Mouse (Mus musculus) hindbrain, embryonic 10.5 days (tissue): ENCODE results near the gene Yeats2. TPM values are rescaled to one million over a fixed set of nuclear protein-coding genes. Genes with fewer than 3 reads are reported as not detected.
"Not testable (repeated sequence)": the region's sequence is repeated elsewhere in the genome, so short reads cannot be mapped to it uniquely, and the experiment has no call there.

ENCODE experiments used
- DNase-seq: peaks from one replicate; pipeline ENCODE4 v3.0.0-alpha.2; 2017; ENCODE audit warnings: low spot score
- H3K27ac ChIP-seq: fragments of 300-500 bp; sonication (generic); 2 replicates; pipeline ENCODE4 v1.5.1; 2016; ENCODE audit warnings: mild to moderate bottlenecking, moderate library complexity
- H3K27me3 ChIP-seq: fragments of 300-500 bp; sonication (generic); 2 replicates; pipeline ENCODE4 v1.6.1; 2016; ENCODE audit warnings: mild to moderate bottlenecking; ENCODE audit not compliant: poor library complexity, insufficient read depth, severe bottlenecking
- H3K36me3 ChIP-seq: fragments of 300-500 bp; sonication (generic); 2 replicates; pipeline ENCODE4 v1.6.1; 2016; ENCODE audit warnings: mild to moderate bottlenecking, moderate library complexity
- H3K4me1 ChIP-seq: fragments of 300-500 bp; sonication (generic); replicated peaks from 2 replicates; pipeline ENCODE4 v1.6.1; 2016; ENCODE audit warnings: mild to moderate bottlenecking
- H3K4me3 ChIP-seq: fragments of 300-500 bp; sonication (generic); 2 replicates; pipeline ENCODE4 v1.5.1; 2016; ENCODE audit warnings: mild to moderate bottlenecking, moderate library complexity
- H3K9me3 ChIP-seq: fragments of 300-500 bp; sonication (generic); 2 replicates; pipeline ENCODE4 v1.6.1; 2016; ENCODE audit warnings: mild to moderate bottlenecking, moderate library complexity
- WGBS: fragments of 180-500 bp; shearing (Covaris S2); methylation state at CpG from one replicate; pipeline ENCODE4 v1.1.7; 2016; 5-methylcytosine and 5-hydroxymethylcytosine counted together
- polyA plus RNA-seq: library from polyadenylated mRNA; unstranded; fragments of >200 nt; fragmentation: Nextera tagmentation; extraction: Ambion mirVana; gene quantifications from 2 replicates; pipeline ENCODE4 v1.2.1, GENCODE M21; 2016

Yeats2 gene
- polyA plus RNA-seq, result 35.9 and 39.7 TPM in 2 replicates

- Histone ChIP-seq H3K4me1 (peaks cover 19% of the 10 kb centered on the region), H3K27ac (peak within 1 kb of the TSS; percentile 99), H3K36me3 (peaks cover 32% of the 10 kb centered on the region), H3K9me3 (peaks cover 6% of the 10 kb centered on the region; the same call in 1 of the 2 replicates), H3K27me3 (no peaks in the 10 kb centered on the region), H3K4me3 (peak within 1 kb of the TSS; percentile 85)
- DNase-seq, result peak; percentile 84
- 1% methylated on average over 92 of the region's 92 CpGs for WGBS
Measured at GRCm38 (mm10) chr16:20140772-20141531, at the start of gene Yeats2. TSS of gene Yeats2 (plus strand) at chr16:20141063.

GRCm38 (mm10) chr16:20095966-20096365 lies 44.9 kb upstream of the Yeats2 start:
- peaks cover 5% of the 10 kb centered on the region; the same call in 1 of the 2 replicates for H3K36me3 ChIP-seq
- H3K27me3 ChIP-seq, result no peaks in the 10 kb centered on the region
- no peak overlapping the region for H3K27ac ChIP-seq
- WGBS, result 82% methylated on average over 2 of the region's 2 CpGs
- no peak overlapping the region for H3K4me3 ChIP-seq
- H3K4me1 ChIP-seq, result peaks cover 6% of the 10 kb centered on the region; the same call in 1 of the 2 replicates
- no peak for DNase-seq
- H3K9me3 ChIP-seq, result no peaks in the 10 kb centered on the region

DNA sequence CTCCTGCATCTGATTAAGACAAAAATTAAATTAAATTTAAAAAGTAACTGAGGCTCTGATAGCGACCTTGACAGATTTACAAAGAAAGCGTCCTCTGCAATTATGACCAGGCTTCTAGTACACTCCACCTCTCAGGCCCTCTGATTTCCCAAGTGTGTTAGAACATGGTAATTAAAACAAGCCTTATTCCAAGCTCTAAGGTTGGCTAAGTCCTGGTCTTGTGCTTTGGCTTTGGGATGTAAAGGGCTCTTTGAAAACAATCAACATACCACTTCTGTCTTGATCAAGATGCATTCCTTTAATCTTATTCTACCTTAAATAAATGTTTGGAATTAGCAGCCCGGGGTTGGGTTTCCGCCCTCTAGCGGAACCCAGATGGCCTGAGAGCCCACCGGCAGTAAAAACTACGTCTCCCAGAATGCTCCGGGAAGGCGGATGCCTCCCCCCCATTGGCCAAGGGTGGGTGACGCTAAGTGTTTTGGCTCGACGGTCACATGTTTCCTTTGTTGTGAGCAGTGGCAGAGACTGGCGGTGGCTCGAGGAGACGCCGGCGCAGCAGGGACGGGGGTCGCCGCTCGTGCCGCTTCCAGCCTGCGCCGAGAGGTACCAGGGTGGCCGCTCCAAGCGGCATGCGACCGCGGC lies 43.7 kb upstream of the Yeats2 start, which contains the start of gene Klhl24:
Gene Klhl24 (plus strand): TSS at position 474 of the 642 bp plus-strand sequence.
- Histone ChIP-seq H3K9me3 (no peaks in the 10 kb centered on the region), H3K4me1 (peaks cover 6% of the 10 kb centered on the region; the same call in 1 of the 2 replicates), H3K27me3 (no peaks in the 10 kb centered on the region), H3K36me3 (peaks cover 10% of the 10 kb centered on the region; the same call in 1 of the 2 replicates), H3K27ac (peak within 1 kb of the TSS; percentile 98), H3K4me3 (peak within 1 kb of the TSS; percentile 87)
- DNase-seq, result peak; percentile 92
- WGBS, result 2% methylated on average over 29 of the region's 29 CpGs

DNA sequence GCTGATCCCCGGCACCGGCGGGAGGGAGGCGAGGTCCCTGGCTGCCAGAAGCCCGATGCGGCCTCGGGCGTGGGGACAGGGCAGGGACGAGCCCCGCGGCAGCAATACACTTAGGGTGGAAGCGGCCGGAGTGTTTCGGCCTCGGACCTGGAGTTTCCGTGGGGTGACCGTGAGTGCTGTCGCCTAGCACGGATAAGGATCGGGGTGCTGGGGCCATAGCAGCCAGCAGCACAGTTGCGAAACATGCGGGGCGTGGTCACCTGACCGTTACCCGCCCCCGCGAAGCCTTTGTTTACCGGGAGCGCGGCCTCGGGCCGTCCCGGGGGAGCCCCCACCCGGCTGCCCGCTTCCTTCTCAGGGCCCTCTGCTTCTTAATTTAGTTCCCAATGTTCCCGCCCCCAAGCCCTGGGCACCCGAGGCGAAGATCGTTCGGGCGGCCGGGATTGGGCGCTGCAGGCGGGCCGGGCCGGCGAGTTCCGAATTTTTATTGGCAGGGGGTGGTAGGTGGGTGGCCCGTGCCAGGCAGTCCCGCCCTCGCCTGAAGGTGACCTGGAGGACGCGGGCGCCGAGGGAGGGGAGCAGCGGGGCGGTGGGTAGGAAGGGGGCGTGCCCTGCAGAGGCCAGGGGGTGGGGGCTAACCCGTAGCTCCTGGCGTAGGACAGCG lies 43.0 kb upstream of the Yeats2 start:
- no peaks in the 10 kb centered on the region for H3K27me3 ChIP-seq
- H3K4me1 ChIP-seq, result peaks cover 6% of the 10 kb centered on the region; the same call in 1 of the 2 replicates
- peak; percentile 93 for DNase-seq
- under 1% methylated on average over 61 of the region's 61 CpGs for WGBS
- peak overlapping the region; percentile 87 for H3K4me3 ChIP-seq
- 0 out of 2 replicates have a peak, but pooled peaks cover 5% of the 10 kb centered on the region for H3K9me3 ChIP-seq
- H3K27ac ChIP-seq, result peak overlapping the region; percentile 98
- peaks cover 16% of the 10 kb centered on the region for H3K36me3 ChIP-seq

DNA sequence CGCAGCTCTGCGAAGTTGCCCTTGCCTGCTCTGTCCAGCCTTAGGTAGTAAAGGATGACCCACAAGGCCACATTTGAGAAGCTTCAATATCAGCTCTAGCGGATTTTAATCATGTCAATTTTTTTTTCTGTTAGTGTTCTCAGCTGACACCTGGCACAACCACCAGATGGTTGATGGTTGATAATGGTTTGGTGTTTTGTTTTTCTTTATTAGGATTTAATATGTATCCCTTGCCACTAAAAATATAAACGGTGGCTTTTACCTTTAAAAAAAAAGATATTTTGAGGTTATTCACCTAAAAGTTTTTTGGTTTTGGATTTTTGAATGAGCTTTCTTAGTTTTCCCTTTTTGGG lies 42.5 kb upstream of the Yeats2 start:
- Histone ChIP-seq H3K4me1 (peaks cover 6% of the 10 kb centered on the region; the same call in 1 of the 2 replicates), H3K27me3 (no peaks in the 10 kb centered on the region), H3K4me3 (peak overlapping the region; percentile 87), H3K36me3 (peaks cover 21% of the 10 kb centered on the region), H3K27ac (peak overlapping the region; percentile 98), H3K9me3 (peaks cover 10% of the 10 kb centered on the region)
- 10% methylated on average over 4 of the region's 4 CpGs for whole genome bisulfite sequencing
- no peak for DNase-seq

DNA sequence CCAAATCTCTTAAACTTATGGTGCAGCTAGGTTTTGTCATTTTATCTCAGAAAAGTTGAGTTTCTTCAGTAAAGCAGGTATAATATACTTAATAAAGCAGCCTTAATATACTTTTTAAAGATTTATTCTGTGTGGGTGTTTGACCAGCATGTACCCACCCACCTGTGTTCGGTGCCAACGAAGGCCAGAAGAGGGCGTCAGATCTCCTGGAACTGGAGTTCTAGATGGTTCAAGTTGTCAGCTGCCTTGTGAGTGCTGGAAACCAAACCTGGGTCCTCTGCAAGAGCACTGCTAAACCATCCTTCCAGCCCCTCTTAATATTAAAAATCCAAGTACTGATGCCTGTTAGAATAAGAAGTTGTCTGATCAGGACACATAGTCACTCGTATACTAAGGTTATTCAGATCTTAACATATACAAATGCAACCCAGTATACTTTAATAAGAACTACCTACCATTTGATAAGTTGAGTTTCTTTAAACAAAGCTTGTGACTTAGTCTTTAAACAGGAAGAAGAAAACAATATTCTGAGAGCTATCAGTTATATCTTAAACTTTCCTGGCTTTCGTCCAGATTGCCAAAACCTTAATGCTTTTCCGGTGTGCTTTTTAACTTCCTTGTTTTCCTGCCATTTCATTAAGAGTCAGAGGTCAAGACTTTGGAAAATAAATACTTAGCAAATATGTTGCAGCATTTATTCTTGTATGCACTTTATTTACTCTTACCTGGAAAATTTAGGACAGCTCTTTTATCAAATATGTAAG lies 41.8 kb upstream of the Yeats2 start:
- H3K9me3 ChIP-seq, result peaks cover 17% of the 10 kb centered on the region
- DNase-seq, result no peak
- H3K27ac ChIP-seq, result no peak overlapping the region
- peaks cover 6% of the 10 kb centered on the region; the same call in 1 of the 2 replicates for H3K4me1 ChIP-seq
- H3K27me3 ChIP-seq, result no peaks in the 10 kb centered on the region
- WGBS, result 94% methylated on average over 6 of the region's 6 CpGs
- H3K36me3 ChIP-seq, result peaks cover 28% of the 10 kb centered on the region
- peak overlapping the region; percentile 87; the same call in 1 of the 2 replicates for H3K4me3 ChIP-seq

GRCm38 (mm10) chr16:20106996-20107395 lies 33.9 kb upstream of the Yeats2 start:
- H3K36me3 ChIP-seq, result peaks cover 98% of the 10 kb centered on the region
- 94% methylated on average over 8 of the region's 8 CpGs for WGBS
- H3K4me1 ChIP-seq, result no peaks in the 10 kb centered on the region
- H3K9me3 ChIP-seq, result peaks cover 27% of the 10 kb centered on the region
- H3K27me3 ChIP-seq, result no peaks in the 10 kb centered on the region
- H3K27ac ChIP-seq, result no peak overlapping the region
- no peak overlapping the region for H3K4me3 ChIP-seq
- DNase-seq, result no peak

DNA sequence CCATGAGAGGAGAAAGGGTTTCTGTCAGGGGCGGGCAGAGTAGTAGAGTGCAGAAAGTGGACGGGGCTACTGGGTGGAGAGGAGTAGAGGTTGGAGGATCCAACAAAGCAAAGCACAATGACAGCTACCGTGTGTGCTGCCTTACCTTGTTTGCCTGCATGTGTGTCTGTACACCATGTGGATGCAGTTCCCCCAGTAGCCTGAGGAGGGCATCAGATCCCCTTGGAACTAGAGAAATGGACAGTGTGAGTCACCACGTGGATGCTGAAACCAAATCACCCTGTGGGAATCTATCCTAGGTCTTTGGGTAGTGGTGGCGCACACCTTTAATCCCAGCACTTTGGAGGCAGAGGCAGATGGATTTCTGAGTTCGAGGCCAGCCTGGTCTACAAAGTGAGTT lies 31.9 kb upstream of the Yeats2 start:
- Histone ChIP-seq H3K27ac (no peak overlapping the region), H3K27me3 (no peaks in the 10 kb centered on the region), H3K9me3 (peaks cover 11% of the 10 kb centered on the region), H3K4me1 (no peaks in the 10 kb centered on the region), H3K36me3 (peaks cover 97% of the 10 kb centered on the region), H3K4me3 (no peak overlapping the region)
- 91% methylated on average over 6 of the region's 6 CpGs for WGBS
- no peak for DNase-seq

DNA sequence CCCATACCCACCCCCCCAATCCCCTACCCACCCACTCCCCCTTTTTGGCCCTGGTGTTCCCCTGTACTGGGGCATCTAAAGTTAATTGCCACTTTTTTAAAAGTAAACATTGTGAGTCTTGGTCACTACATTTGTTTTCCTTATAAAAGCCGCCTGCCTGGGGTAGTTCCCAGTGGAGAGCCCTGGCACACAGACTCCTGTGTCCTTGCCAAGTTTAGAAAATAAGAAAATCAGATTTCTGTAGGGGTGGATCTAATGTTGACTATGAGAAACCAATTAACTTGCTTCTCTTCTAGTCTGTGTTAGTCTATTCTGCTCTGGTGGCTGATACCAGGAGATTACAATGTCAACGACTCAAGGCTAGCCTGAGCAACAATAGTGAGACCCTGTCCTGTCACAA lies 28.2 kb upstream of the Yeats2 start:
- no peaks in the 10 kb centered on the region for H3K27me3 ChIP-seq
- 88% methylated on average over 2 of the region's 2 CpGs for WGBS
- H3K36me3 ChIP-seq, result peaks cover 87% of the 10 kb centered on the region
- no peak overlapping the region for H3K4me3 ChIP-seq
- no peak for DNase-seq
- no peaks in the 10 kb centered on the region for H3K4me1 ChIP-seq
- H3K27ac ChIP-seq, result no peak overlapping the region
- peaks cover 8% of the 10 kb centered on the region; the same call in 1 of the 2 replicates for H3K9me3 ChIP-seq

DNA sequence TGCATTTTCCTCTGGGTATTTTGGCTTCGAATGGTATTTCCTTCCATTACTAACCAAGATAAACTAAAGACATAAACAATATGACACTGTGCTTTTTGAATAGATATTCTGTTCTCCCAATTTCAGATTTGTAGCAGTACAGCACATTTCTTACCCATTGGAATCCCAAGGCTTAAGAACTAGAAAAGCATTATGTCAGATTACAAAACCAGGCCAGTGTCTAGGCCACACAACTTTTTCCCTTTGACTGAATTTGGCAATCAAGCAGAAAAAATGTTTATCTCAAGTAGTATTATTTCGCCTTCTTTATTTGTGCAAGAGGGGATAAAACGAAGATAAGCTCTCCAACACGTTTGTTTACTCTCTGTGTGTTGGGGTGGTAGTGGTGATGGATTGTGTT lies 24.8 kb upstream of the Yeats2 start:
- 92% methylated on average over 4 of the region's 4 CpGs for WGBS
- Histone ChIP-seq H3K4me1 (0 out of 2 replicates have a peak, but pooled peaks cover 6% of the 10 kb centered on the region), H3K9me3 (no peaks in the 10 kb centered on the region), H3K27me3 (no peaks in the 10 kb centered on the region), H3K36me3 (peaks cover 87% of the 10 kb centered on the region), H3K27ac (no peak overlapping the region), H3K4me3 (no peak overlapping the region)
- DNase-seq, result no peak

DNA sequence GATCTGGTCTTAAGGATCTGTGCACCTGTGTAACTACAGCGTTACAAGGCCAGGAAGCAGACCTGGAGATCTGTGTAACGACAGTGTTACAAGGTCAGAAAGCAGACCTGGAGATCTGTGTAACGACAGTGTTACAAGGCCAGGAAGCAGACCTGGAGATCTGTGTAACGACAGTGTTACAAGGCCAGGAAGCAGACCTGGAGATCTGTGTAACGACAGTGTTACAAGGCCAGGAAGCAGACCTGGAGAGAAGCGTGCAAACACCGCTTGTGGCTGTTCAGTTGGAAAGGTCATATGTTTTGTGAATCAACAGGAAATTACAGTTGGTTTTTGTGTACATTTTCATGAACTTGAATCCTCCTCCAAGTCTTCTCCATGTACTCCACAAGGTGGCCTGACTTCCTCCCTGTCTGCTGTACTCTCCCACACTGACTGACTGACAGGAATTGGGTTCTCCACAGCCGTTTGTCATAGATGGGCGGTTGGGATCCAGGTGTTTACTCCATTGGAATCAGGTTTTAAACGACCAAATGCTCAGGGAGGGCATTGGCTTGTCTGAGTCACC lies 14.5 kb upstream of the Yeats2 start:
- peaks cover 50% of the 10 kb centered on the region for H3K36me3 ChIP-seq
- DNase-seq, result not testable (repeated sequence)
- 91% methylated on average over 10 of the region's 10 CpGs for WGBS

GRCm38 (mm10) chr16:20130397-20130796 lies 10.5 kb upstream of the Yeats2 start:
- 77% methylated on average over 2 of the region's 2 CpGs for WGBS
- no peak for DNase-seq

More for the DNA sequence above, 14.5 kb upstream of the Yeats2 start:
- H3K4me3 ChIP-seq, H3K27ac ChIP-seq, H3K27me3 ChIP-seq, H3K4me1 ChIP-seq, H3K9me3 ChIP-seq: not testable (repeated sequence)

More at GRCm38 (mm10) chr16:20130397-20130796, 10.5 kb upstream of the Yeats2 start:
- Histone ChIP-seq H3K4me1 (no peaks in the 10 kb centered on the region), H3K4me3 (no peak overlapping the region), H3K36me3 (peaks cover 18% of the 10 kb centered on the region), H3K27ac (no peak overlapping the region), H3K9me3 (no peaks in the 10 kb centered on the region), H3K27me3 (no peaks in the 10 kb centered on the region)
